Mouse (Mus musculus) CH12F3 (cell line): ENCODE measurements around the gene Itpkc.

Source experiments
- in situ Hi-C: fragments of 300-500 bp; cut with MboI; formaldehyde crosslinking; loops from 2 replicates; pipeline ENCODE4 v1.14.3; 2020; ENCODE audit warnings: low sequenced_read_pairs

Itpkc gene

DNA sequence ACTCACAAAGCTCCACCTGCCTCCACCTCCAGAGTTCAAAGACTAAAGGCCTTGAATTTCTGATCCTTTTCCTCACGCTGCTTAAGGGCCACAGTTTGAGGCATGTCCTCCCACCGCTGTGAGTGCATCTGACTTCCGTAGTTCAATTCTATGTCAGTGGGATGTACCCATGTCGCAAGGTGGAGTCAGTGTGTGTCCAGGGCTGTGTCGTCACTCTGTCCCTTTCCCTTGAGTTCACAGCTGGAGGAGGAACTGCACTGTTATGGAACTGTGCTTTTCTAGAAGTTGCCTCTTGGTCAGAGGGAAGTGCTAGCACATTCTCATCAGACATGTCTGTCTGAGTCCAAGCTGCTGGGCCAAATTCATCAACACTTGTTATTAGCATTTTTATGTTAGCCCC is 10.1 kb upstream of the Itpkc start:
- in situ Hi-C loops, result no loop called here

DNA sequence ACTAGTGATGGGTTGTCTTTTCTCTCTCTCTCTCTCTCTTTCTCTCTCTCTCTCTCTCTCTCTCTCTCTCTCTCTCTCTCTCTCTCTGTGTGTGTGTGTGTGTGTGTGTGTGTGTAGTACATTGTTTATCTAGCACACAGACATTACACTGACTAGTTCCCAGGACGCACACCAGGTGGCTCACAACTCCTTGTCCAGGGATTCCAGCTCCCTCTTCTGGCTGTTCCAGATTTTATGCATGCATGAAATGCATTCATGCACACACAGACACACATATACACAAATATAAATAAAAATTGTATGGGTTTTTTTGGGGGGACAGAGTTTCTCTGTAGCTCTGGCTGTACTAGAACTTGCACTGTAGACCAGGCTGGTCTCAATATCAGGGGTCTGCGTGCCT is 9.1 kb upstream of the Itpkc start:
- in situ Hi-C loops, result no loop called here

DNA sequence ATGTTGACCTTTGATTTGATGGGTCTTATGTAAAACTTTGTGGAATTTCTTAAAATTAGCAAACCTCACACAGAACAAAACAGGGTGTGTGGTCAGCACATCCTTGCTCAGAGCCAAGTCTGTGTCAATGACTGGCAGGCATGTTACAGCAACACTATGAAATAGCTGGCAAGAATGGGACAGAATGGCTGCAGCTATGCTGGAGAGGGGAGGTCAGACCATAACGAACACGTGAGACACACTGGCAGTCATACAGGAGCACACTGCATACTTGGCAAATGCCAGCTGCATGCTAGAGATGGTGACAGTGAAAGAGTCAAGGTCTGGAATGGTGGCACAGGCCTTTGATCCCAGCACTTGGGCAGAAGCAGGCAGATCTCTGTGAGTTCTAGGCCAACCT is 7.3 kb upstream of the Itpkc start:
- in situ Hi-C loops, result no loop called here

DNA sequence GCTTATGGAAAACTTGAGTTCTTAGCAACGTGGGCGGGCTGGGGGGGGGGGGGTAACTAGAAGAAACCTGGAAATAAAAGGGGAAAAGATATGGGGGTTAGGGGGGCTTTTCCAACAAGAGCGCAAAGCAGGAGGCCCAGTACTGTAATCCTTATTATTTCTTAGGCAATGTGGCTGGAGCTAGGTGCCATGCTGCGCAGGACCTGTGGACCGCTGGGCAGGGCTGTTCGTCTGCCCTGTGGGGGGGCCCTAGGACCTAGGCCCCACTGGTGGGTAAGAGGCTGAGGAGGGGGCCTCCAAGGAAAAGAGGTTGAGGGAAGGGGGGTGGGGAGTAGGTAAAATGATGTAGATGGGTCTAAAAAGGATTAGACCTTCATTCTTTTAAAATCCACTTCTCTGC is 4.8 kb upstream of the Itpkc start:
- in situ Hi-C loops, result no loop called here

DNA sequence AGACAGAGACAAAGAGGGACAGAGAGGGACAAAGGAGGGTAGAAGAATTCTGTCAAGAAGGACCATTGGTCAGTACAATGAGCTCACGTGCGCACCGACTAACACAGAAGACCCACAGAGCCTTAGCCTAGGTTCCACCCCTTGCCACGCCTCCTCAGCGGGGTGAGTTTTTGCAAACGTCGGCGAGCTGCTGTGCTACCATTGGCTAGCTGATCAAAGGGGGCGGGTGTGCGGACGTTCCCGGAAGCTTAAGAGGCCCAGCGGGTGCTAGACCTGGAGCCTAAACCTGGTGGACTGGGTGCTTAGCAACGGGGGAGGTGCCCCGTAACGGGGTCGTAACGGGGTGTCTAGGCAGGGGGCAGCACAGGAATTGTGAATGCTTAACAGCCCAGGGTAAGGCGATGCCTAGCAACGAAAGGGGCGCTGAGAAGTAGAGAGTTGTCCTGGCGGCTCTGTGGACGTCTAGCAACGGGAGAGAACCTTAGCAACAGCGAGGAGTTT is 4.4 kb upstream of the Itpkc start, which contains the start of gene Coq8b:
Coq8b (plus strand) TSS at position 243 of the 501 bp plus-strand sequence.
- in situ Hi-C loops, result no loop called here

DNA sequence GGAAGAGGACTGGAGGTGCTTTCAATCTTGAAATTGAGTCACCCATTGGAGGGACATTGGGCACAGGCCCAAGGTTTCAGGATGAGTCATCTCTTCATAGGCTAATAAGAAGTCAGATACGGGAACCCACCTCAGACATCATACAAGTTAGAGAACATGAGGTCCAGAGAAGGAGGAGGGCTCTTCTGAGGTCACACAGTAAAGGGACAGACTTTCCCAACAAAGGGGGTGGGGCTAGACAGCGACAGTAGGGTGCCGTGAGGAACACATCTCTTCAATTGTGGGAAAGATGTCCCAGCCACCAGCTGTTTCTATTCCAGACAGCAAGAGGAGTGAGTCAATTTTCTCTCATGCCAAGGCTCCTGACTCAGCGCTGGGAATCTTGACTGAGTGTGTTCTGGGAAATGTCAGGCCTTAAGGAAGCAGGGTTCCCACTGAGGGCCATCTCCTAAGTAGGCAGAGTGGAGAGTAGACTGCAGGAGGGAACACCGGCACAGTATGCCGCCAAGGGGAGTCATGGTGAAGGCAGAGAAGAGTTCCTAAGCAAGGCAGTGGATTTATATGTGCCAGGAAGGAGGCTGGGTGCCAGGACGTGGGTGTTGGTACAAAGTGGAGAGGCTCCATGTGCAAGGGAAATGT is 3.4 kb upstream of the Itpkc start:
- in situ Hi-C loops, result no loop called here

DNA sequence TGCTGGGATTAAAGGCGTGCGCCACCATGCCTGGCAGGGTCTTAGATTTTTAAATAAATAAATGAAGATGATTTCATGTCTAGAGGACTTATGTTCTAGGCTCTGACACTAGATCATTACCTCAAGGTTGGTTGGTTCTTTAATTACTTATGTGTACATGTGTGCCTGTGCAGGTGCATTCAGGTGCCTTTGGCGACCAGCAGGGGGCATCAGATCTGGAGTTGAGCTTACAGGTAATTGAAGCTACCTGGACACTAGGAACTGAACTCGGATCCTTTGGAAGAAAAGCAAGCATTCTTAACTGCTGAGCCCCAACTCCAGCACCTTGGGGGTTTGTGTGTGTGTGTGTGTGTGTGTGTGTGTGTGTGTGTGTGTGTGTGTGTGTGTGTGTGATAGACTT is 2.3 kb upstream of the Itpkc start:
- in situ Hi-C loops, result no loop called here

DNA sequence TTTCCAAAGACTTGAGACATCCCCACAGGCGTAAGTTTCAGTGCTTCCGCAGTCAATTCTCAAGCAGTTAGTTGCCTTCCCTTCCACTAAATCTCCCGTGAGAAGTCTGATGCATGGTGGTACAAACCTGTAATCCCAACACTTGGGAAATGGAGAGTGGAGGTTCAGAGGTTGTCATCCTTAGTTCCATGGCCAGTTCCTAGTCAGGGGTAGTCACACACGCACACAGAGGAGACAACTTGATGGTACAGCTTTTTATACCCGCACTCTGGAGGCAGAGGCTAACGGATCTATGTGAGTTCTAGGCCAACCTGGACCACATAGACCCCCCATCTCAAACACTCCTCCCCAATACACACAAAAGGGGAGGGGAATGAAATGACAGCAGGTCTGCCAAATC is 404 bp upstream of the Itpkc start:
- in situ Hi-C loops, result no loop called here

DNA sequence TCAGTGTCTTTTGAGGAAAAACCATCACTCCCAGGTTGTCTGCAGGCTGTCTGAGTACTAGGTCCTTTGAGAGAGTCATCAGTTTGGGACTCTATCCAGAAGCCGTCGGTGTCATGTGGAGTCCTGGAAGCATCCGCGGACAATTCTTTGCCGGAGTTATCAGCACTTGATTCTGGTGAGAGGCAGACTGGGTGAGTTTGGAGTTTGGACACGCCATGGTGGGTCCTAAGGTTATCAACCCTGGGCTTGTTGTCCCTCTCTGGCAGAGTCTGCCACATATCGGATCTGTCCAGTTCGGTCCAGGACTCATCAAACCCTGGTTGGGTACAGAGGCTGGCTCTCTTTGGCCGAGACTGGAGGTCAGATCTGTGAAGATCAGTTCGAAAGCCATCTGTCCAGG is 785 bp downstream of the Itpkc start:
- in situ Hi-C loops, result no loop called here

DNA sequence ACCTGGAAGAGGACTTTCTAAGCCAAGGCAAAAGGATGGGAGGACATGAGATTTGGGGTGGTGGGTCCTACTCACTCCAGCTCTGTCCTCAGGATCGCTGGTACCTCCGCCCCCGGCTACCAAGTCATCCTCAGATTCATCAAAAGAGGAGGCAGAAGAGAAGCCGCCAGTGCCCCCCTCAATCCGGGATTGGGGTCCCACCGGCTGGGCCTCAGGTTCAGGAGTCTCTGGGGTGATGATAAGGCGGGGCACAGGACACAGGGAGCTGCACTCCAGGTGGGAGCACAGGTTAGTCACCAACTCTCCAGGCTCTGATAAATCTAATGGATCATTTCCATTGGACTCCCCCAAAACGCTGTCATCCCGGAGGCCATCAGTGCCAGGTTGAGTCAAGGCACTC is 1.2 kb downstream of the Itpkc start:
- in situ Hi-C loops, result no loop called here

DNA sequence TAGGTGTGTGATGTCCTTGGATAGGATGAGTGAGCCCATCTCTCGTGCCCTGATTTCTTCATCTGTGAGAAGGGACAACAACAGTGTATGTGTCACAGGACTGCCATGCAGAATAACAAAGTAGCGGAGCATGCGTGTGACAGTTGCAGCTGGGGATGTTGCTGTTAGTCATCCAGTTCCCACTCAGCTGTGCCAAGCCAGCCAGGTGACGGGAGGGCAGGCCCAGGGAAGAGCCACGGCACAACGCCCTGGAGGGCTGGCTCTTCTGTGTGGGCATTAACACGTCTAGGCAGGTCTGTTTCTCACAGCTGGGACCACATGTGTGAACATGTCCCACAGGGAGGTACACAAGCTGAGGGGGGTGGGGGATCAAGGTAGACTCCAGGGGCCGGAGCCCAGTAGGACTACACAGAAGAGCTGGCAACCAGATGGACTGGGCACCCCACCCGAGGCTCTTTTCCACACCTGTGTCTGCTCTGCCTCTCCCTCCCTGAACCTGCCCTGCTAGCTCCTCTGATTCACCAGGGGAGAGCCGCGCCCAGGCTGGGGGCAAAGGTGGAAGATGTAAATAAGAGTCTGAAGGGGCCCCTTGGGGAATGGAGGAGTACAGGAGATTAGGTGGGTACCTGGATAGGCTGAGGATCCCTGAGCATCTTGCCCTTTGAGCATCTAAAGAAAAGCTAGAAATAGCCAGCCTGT is 3.4 kb downstream of the Itpkc start:
- in situ Hi-C loops, result no loop called here

DNA sequence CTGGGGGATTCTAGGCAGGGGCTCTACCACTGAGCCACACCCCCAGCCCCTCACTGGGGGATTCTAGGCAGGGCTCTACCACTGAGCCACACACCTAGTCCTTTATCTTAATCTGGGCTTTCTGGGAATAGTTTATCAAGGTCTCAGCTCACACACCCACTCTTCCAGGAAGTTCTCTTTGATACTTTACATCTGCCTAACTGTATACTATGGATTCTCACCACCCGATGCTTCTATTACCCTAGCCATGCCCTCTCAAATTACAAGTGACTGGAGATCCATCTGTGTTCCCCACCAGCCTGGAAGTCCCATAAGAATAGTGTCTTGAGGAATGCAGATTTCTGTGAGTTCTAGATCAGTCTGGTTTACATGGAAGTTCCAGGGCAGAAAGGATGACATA is 5.9 kb downstream of the Itpkc start:
- in situ Hi-C loops, result no loop called here

DNA sequence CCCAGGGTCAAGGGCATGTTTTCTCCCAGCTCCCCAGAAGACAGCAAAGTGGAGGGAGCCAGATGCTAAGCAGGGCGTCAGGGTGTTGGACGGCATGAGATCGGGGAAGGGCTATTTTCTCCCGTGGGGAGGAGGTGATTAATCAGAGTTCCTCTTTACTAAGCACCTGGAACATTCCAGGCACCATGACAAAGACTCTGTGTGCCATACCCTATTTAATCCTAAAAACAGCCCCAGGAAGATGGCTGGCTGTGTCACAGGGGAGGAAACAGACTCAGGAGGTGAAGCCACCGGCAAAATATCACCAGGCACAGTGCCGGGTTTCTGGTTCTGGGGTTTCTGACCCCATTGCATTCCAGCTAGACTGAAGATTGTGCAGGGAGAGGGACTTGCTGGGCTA is 6.5 kb downstream of the Itpkc start:
- in situ Hi-C loops, result no loop called here

DNA sequence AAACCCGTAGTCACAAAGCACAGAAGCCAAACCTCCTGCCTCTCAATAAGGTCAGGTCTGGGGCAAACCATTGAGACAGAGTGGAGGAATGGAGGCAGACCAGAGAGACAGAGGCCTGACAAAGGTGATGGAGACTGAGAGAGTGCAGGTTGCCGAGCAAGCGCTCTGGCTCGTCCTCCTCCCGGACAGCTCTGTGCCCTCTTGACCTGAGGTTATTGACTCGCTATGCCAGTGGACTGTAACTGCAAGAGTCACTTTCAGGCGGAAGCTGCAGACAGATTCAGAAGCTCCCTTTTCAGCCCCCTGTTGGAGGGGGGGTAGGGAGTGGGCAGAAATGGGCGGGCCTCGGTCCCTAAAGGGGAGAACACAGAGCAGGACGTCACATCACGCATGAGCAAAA is 8.5 kb downstream of the Itpkc start:
- in situ Hi-C loops, result no loop called here

DNA sequence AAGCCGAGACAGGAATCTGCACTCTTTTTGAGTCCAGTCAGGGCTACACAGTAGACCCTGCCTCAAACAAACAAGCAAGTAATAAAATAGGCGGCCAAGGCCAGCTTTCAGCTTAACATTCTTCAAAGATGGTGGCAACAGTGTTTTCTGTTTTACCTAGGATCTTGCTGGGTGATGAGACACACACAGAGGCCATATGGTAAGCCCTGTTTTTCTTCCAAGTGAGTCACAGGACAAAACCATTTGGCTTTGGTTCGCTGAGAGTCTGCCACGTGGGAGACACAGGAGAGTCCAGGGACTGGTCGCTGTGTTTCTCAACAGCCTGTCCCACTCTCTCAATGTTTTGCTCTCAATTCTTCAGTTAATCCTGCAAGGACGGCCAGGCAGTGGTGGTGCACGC is 9.9 kb downstream of the Itpkc start:
- in situ Hi-C loops, result no loop called here

DNA sequence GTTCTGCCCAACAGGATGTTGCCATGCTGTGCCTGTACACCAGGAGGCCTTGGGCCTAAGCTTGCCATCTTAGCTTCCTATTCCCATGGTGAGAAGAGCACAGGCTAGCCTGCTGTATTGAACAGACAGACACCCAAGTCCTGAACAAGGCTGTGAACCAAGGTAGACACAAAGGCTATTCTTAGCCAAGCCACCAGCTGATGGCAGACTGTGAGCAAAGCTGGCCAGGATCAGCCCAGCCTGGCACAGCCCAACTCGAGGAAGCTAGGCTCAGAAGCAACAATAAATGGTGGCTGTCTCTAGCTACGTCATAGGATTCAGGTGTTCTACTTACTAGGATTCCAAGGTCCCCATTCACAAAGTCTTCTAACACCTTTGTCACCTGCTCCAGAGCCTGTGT is 15.8 kb downstream of the Itpkc start:
- in situ Hi-C loops, result no loop called here

DNA sequence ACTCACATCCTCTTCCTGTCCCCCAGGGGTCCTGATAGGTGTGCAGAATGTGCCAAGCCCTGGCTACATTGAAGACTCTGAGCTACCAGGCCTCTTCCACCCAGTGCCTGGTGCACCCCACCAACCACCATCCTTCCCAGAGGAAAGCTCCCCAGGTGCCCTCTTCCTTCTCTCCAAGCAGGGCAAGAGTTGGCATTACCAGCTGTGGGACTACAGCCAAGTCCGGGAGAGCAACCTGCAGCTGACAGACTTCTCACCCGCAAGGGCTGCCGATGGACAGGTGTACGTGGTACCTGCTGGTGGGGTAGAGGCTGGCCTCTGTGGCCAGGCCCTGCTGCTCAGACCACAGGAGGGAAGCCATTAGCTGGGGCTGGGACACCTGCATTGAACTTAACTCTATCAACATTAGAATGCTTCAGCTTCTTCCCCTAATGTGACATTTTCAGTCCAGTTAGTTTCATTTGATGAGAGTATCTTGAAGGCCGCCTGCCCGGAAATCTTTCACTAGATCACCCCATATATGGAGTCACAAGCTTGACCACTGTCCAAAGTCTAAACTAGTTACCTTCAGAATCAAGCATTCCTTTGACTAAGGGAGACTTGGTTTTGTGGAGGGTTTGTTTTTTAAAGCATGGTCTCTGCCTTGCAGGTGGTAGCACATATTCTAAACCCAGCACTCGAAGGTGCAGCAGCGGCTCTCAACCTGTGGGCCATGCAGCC is 24.6 kb downstream of the Itpkc start:
- in situ Hi-C loops, result no loop called here

DNA sequence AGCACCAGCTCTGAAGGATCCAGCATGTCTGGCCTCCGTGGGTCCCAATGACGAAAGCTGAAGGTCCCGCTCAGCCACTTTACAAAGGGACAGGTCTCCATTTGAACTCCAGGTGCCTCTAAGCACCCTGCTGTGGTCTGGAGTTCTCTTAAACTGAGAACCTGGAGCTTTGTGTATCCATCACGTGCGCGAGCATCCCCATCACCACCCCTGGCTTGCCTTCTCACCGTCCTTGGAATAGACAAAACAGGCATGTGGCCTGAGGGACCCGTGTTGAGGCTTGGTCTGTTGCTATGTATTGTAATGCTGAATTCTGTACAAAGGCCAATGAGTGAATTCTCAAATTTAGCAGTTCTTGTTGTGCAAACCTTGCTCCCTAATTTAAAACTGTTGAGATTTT is 29.7 kb downstream of the Itpkc start:
- in situ Hi-C loops, result no loop called here

DNA sequence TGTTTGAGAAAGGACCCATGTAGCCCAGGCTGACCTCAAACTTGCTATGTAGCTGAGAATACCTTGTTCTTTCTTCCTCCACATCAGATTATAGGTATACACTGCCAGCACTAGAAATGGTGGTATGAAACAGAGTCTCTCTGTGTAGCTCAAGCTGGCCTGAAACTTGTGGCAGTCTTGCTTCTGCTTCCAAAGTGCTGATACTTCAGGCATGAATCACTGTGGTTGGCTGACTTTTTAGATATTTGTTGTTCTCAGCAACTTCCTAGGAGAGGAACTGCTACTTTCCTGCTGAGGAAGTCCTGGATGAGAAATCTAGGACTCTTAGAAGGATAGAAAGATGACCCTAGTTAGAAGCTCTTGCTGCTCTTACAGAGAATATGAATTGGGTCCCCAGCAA is 30.1 kb downstream of the Itpkc start:
- in situ Hi-C loops, result no loop called here

DNA sequence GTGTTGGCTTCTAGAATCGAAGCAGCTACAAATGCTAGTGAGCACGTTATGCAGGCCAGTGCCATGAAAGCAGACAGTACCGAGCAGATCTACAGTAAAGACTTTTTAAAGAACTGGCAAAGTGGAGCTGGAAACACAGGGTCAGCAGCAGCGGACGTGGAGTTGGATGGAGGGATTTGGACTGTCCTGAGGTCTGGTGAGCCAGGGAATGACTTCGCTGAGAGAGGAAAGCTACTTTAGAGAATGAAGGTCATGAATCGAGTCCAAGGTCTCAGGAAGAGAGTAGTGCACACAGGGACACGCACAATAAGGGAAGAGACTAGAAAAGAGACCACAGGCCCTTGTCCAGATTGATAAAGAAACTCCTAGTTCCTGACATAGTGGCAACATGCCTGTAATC is 30.8 kb downstream of the Itpkc start:
- in situ Hi-C loops, result no loop called here

DNA sequence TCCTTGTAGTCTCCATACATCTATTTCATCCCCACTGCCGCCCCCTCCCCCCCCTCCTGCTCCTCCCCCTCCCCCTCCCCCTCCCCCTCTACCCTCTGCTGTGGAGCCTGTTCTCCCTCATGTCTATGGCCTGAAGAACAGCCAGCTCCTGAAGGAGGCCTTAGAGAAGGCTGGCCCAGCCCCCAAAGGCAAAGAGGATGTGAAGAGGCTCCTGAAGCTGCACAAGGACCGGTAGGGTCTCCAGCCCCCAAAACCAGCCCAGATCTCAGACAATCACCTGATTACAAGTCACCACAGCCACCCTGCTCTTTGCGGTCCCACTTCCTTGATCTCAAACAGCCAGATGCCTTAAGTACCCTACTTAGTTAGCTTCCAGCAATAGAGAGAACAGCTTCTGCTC is 31.3 kb downstream of the Itpkc start:
- in situ Hi-C loops, result no loop called here
